Mouse (Mus musculus): ENCODE measurements at regions not wholly inside any gene's neighbourhood (a gene's known extent, or its start where the extent isn't known, plus 50 kb on each side); places are given as distances from the start of the nearest gene placed in this dataset.

GRCm38 (mm10) chr14:67181586-67181985, 1172.6 kb upstream of the Gulo start:
- no peak for DNase-seq (ENCODE audit: low read depth, low spot score)

GRCm38 (mm10) chr14:67179549-67179948, 1170.5 kb upstream of the Gulo start:
- no peak for DNase-seq (ENCODE audit: low read depth, low spot score)

GRCm38 (mm10) chr14:67178329-67179039, 1169.5 kb upstream of the Gulo start:
- DNase-seq (ENCODE audit: low read depth, low spot score): no peak

- no peak for DNase-seq (ENCODE audit: low read depth, low spot score)
Measured at GRCm38 (mm10) chr14:67176672-67177071, 1167.7 kb upstream of the Gulo start.

- no peak for DNase-seq (ENCODE audit: low read depth, low spot score)
Measured at GRCm38 (mm10) chr14:67176100-67176499, 1167.1 kb upstream of the Gulo start.

- DNase-seq (ENCODE audit: low read depth, low spot score): no peak
Measured at GRCm38 (mm10) chr14:67174929-67175328, 1165.9 kb upstream of the Gulo start.

- DNase-seq (ENCODE audit: low read depth, low spot score): no peak
Measured at GRCm38 (mm10) chr14:67170801-67171200, 1161.8 kb upstream of the Gulo start.

GRCm38 (mm10) chr14:67170248-67170647, 1161.2 kb upstream of the Gulo start:
- no peak for DNase-seq (ENCODE audit: low read depth, low spot score)

- DNase-seq (ENCODE audit: low read depth, low spot score): no peak
Measured at GRCm38 (mm10) chr14:67169201-67169600, 1160.2 kb upstream of the Gulo start.

- DNase-seq (ENCODE audit: low read depth, low spot score): no peak
Measured at GRCm38 (mm10) chr14:67159996-67160395, 1151.0 kb upstream of the Gulo start.

GRCm38 (mm10) chr14:67158867-67159266, 1149.9 kb upstream of the Gulo start:
- no peak for DNase-seq (ENCODE audit: low read depth, low spot score)

GRCm38 (mm10) chr14:67156366-67156765, 1147.4 kb upstream of the Gulo start:
- DNase-seq (ENCODE audit: low read depth, low spot score): no peak

GRCm38 (mm10) chr14:67153621-67154020, 1144.6 kb upstream of the Gulo start:
- DNase-seq (ENCODE audit: low read depth, low spot score): no peak

GRCm38 (mm10) chr14:67149961-67150471, 1141.0 kb upstream of the Gulo start:
- DNase-seq (ENCODE audit: low read depth, low spot score): no peak

- no peak for DNase-seq (ENCODE audit: low read depth, low spot score)
Measured at GRCm38 (mm10) chr14:67149091-67149490, 1140.1 kb upstream of the Gulo start.

- DNase-seq (ENCODE audit: low read depth, low spot score): no peak
Measured at GRCm38 (mm10) chr14:67146602-67147001, 1137.6 kb upstream of the Gulo start.

GRCm38 (mm10) chr14:67145046-67145445, 1136.0 kb upstream of the Gulo start:
- no peak for DNase-seq (ENCODE audit: low read depth, low spot score)

GRCm38 (mm10) chr14:67144461-67144985, 1135.5 kb upstream of the Gulo start:
- no peak for DNase-seq (ENCODE audit: low read depth, low spot score)

GRCm38 (mm10) chr14:67143826-67144225, 1134.8 kb upstream of the Gulo start:
- DNase-seq (ENCODE audit: low read depth, low spot score): no peak

GRCm38 (mm10) chr14:67142556-67143250, 1133.7 kb upstream of the Gulo start:
- no peak for DNase-seq (ENCODE audit: low read depth, low spot score)

- peak; percentile 87 for DNase-seq (ENCODE audit: low read depth, low spot score)
Measured at GRCm38 (mm10) chr14:67141581-67142441, 1132.8 kb upstream of the Gulo start.

- peak; percentile 69 for DNase-seq (ENCODE audit: low read depth, low spot score)
Measured at GRCm38 (mm10) chr14:67141151-67141550, 1132.1 kb upstream of the Gulo start.
